Mouse (Mus musculus): ENCODE measurements around the gene Klhl8. TPM values are rescaled to one million over a fixed set of nuclear protein-coding genes. Genes with fewer than 3 reads are reported as not detected.

The Klhl8 gene
- total RNA-seq, 1 experiment from 2014 or later = 9.6 TPM

- ATAC-seq (replicated peaks; ENCODE audit: low read depth, poor library complexity, severe bottlenecking) = peak; percentile 89
Observed at GRCm38 (mm10) chr5:103817754-103818153, 93.3 kb downstream of the Klhl8 start.

- no peak for ATAC-seq (replicated peaks; ENCODE audit: low read depth, poor library complexity, severe bottlenecking)
Observed at GRCm38 (mm10) chr5:103816718-103817117, 94.3 kb downstream of the Klhl8 start.

- peak; percentile 30; the same call in 1 of the 2 replicates for ATAC-seq (replicated peaks; ENCODE audit: low read depth, poor library complexity, severe bottlenecking)
Observed at GRCm38 (mm10) chr5:103815249-103815617, 95.8 kb downstream of the Klhl8 start.

GRCm38 (mm10) chr5:103814551-103815248 is 96.4 kb downstream of the Klhl8 start:
- 0 out of 2 replicates have a peak, but pooled peaks have one; percentile 6 for ATAC-seq (replicated peaks; ENCODE audit: low read depth, poor library complexity, severe bottlenecking)

GRCm38 (mm10) chr5:103813997-103814542 is 97.0 kb downstream of the Klhl8 start:
- no peak for ATAC-seq (replicated peaks; ENCODE audit: low read depth, poor library complexity, severe bottlenecking)

- ATAC-seq (replicated peaks; ENCODE audit: low read depth, poor library complexity, severe bottlenecking) = no peak
Observed at GRCm38 (mm10) chr5:103813291-103813690, 97.8 kb downstream of the Klhl8 start.

Other genes starting within 250 kb of the Klhl8 start
- gene Aff1, start 218.9 kb downstream of the Klhl8 start, total RNA-seq (2017) = 16.6 and 31.8 TPM in 2 replicates
- not detected in 2 replicates for gene Hsd17b13, start 66.2 kb upstream of the Klhl8 start, total RNA-seq (2017)
- 40.1 and 54.7 TPM in 2 replicates for gene Hsd17b11, start 110.7 kb upstream of the Klhl8 start, total RNA-seq (2017)
- 62.6 and 65.2 TPM in 2 replicates for gene Nudt9, start 135.0 kb upstream of the Klhl8 start, total RNA-seq (2017)
- not detected in 2 replicates for gene Gm17660, start 166.3 kb upstream of the Klhl8 start, total RNA-seq (2017)
- gene Sparcl1, start 202.5 kb upstream of the Klhl8 start, total RNA-seq (2017) = not detected in 2 replicates